Mouse (Mus musculus) forebrain, embryonic 14.5 days (tissue): Measurements from ENCODE around the gene Dydc2. TPM values are rescaled to one million over a fixed set of nuclear protein-coding genes. Genes with fewer than 3 reads are reported as not detected.

ENCODE experiments used
- ATAC-seq: fragments of 200-750 bp; cut with Nextera tagmentation; 2 replicates; pipeline ENCODE4 v1.8.0; 2017; ENCODE audit warnings: mild to moderate bottlenecking, moderate library complexity
- DNase-seq: peaks from one replicate; pipeline ENCODE4 v3.0.0-alpha.2; 2015; ENCODE audit warnings: low spot score
- H3K27ac ChIP-seq: fragments of 300-500 bp; sonication (generic); 2 replicates; pipeline ENCODE4 v1.5.1; 2014; ENCODE audit warnings: low read depth, mild to moderate bottlenecking, control low read depth, low read length, moderate library complexity
- H3K27me3 ChIP-seq: fragments of 300-500 bp; sonication (generic); replicated peaks from 2 replicates; pipeline ENCODE4 v1.6.1; 2014; ENCODE audit warnings: low read length, control low read depth, mixed read lengths; ENCODE audit not compliant: control insufficient read depth, insufficient read depth
- H3K36me3 ChIP-seq: fragments of 300-500 bp; sonication (generic); 2 replicates; pipeline ENCODE4 v1.6.1; 2014; ENCODE audit warnings: low read length, control low read depth; ENCODE audit not compliant: control insufficient read depth, insufficient read depth
- H3K4me1 ChIP-seq: fragments of 300-500 bp; sonication (generic); 2 replicates; pipeline ENCODE4 v1.6.1; 2014; ENCODE audit warnings: antibody characterized with exemption, low read length, control low read depth; ENCODE audit not compliant: control insufficient read depth, insufficient read depth
- H3K4me2 ChIP-seq: fragments of 300-500 bp; sonication (generic); 2 replicates; pipeline ENCODE4 v1.6.1; 2014; ENCODE audit warnings: mild to moderate bottlenecking, control low read depth, low read length
- H3K4me3 ChIP-seq: fragments of 300-500 bp; sonication (generic); 2 replicates; pipeline ENCODE4 v1.5.1; 2014; ENCODE audit warnings: low read depth, low read length, control low read depth
- H3K9ac ChIP-seq: fragments of 300-500 bp; sonication (generic); 2 replicates; pipeline ENCODE4 v1.6.1; 2014; ENCODE audit warnings: mild to moderate bottlenecking, low read length, control low read depth, moderate library complexity
- H3K9me3 ChIP-seq: fragments of 300-500 bp; sonication (generic); replicated peaks from 2 replicates; pipeline ENCODE4 v1.6.1; 2016; ENCODE audit warnings: low read length, control low read depth, mixed read lengths; ENCODE audit not compliant: control insufficient read depth
- WGBS: fragments of 180-500 bp; shearing (Covaris S2); extraction: QIAGEN DNeasy Blood & Tissue Kit; methylation state at CpG from one replicate; pipeline ENCODE4 v1.1.7; 2014; 5-methylcytosine and 5-hydroxymethylcytosine counted together
- polyA plus RNA-seq: library from polyadenylated mRNA; unstranded; fragments of >200 nt; fragmentation: Nextera tagmentation; extraction: Ambion mirVana; gene quantifications from 2 replicates; pipeline ENCODE4 v1.2.1, GENCODE M21; 2014

Dydc2 gene
- 0.58 and 0.74 TPM in 2 replicates for polyA plus RNA-seq

GRCm38 (mm10) chr14:41069108-41069507 is at the start of gene Dydc2:
Gene Dydc2, minus strand, starts transcription at chr14:41069208.
- ATAC-seq = no peak
- Histone ChIP-seq H3K4me1 (peaks cover 3% of the 10 kb centered on the region), H3K27ac (no peak within 1 kb of the TSS), H3K4me3 (no peak within 1 kb of the TSS), H3K9ac (no peak within 1 kb of the TSS), H3K36me3 (no peaks in the 10 kb centered on the region), H3K4me2 (no peak within 1 kb of the TSS), H3K27me3 (no peaks in the 10 kb centered on the region), H3K9me3 (no peaks in the 10 kb centered on the region)
- DNase-seq = no peak

- no peaks in the 10 kb centered on the region for H3K4me1 ChIP-seq
- no peak for DNase-seq
- H3K4me3 ChIP-seq = no peak overlapping the region
- no peak for ATAC-seq
- no peaks in the 10 kb centered on the region for H3K9me3 ChIP-seq
- no peak overlapping the region for H3K27ac ChIP-seq
- WGBS = 81% methylated on average over 3 of the region's 3 CpGs
- no peaks in the 10 kb centered on the region for H3K27me3 ChIP-seq
- no peaks in the 10 kb centered on the region for H3K36me3 ChIP-seq
- H3K4me2 ChIP-seq = no peak overlapping the region
- no peak overlapping the region for H3K9ac ChIP-seq
Observed at GRCm38 (mm10) chr14:41116271-41116670, 47.3 kb upstream of the Dydc2 start.

- H3K36me3 ChIP-seq = no peaks in the 10 kb centered on the region
- no peaks in the 10 kb centered on the region for H3K27me3 ChIP-seq
- H3K27ac ChIP-seq = no peak overlapping the region
- DNase-seq = no peak
- no peak overlapping the region for H3K4me3 ChIP-seq
- no peak for ATAC-seq
- H3K4me2 ChIP-seq = no peak overlapping the region
- H3K4me1 ChIP-seq = no peaks in the 10 kb centered on the region
- no peaks in the 10 kb centered on the region for H3K9me3 ChIP-seq
- 81% methylated on average over 4 of the region's 4 CpGs for WGBS
- H3K9ac ChIP-seq = no peak overlapping the region
Observed at GRCm38 (mm10) chr14:41112944-41113343, 43.9 kb upstream of the Dydc2 start.

DNA sequence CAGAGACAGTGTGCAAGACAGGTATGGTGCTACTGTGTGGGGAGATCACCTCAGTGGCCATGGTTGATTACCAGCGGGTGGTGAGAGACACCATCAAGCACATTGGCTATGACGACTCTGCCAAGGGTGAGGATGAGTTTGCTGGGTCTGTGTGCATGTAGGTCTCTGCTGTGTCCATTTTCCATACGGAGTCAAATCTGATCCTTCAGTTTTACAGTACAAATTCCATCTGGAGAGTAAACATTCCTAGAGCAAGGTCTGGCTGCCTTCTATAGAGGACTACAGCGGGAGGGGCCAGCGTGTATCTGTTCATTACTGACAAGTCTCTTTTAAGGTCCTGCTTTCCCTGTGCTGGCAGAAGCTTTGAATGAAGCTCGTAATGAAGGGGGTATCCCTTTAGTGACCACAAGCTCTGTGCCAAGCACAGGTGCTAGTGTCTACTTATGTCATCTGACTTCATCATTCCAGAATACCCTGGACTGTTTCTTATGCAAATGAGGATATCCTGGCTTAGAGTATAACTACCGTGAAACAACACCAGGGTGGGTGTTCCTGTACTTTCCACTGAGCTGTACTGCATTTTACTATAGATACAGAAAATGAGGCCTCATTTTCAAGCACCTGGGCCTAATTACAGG is 42.1 kb upstream of the Dydc2 start:
- H3K27ac ChIP-seq = no peak overlapping the region
- H3K27me3 ChIP-seq = no peaks in the 10 kb centered on the region
- DNase-seq = no peak
- no peaks in the 10 kb centered on the region for H3K36me3 ChIP-seq
- H3K9ac ChIP-seq = no peak overlapping the region
- no peaks in the 10 kb centered on the region for H3K4me1 ChIP-seq
- WGBS = 90% methylated on average over 7 of the region's 7 CpGs
- no peak overlapping the region for H3K4me3 ChIP-seq
- no peak overlapping the region for H3K4me2 ChIP-seq
- no peaks in the 10 kb centered on the region for H3K9me3 ChIP-seq
- ATAC-seq = no peak

- Histone ChIP-seq H3K9me3 (no peaks in the 10 kb centered on the region), H3K27me3 (no peaks in the 10 kb centered on the region), H3K4me2 (no peak within 1 kb of the TSS), H3K4me3 (no peak within 1 kb of the TSS), H3K36me3 (no peaks in the 10 kb centered on the region), H3K4me1 (no peaks in the 10 kb centered on the region), H3K9ac (no peak within 1 kb of the TSS), H3K27ac (no peak within 1 kb of the TSS)
- no peak for ATAC-seq
- no peak for DNase-seq
- 73% methylated on average over 10 of the region's 10 CpGs for WGBS
Observed at GRCm38 (mm10) chr14:41104853-41105444, 35.9 kb upstream of the Dydc2 start, which contains the start of gene Mat1a. Gene Mat1a, plus strand, starts transcription at chr14:41105035.

DNA sequence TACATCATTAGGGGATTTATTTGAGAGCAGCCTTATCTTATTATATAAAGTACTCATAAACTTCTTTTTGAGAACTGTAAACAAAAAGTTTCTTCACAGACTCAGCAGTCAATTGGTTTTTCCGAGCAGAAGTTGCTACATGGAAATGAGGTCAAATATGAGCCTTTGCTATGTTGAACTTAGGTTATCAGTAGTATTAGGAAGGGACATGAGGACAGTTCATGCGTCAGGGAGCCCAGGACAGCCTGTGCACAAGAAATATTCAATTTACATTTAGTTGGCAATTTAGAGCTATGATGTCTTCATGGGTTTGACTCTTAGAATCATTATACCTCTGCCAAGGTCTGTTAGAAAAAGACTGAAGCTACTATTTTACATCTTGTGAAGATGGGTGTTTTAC is 33.3 kb upstream of the Dydc2 start:
- DNase-seq (no peak), ATAC-seq (no peak)
- no peaks in the 10 kb centered on the region for H3K36me3 ChIP-seq
- H3K4me2 ChIP-seq = no peak overlapping the region
- 86% methylated on average over 2 of the region's 2 CpGs for WGBS
- H3K4me3 ChIP-seq = no peak overlapping the region
- H3K9me3 ChIP-seq = no peaks in the 10 kb centered on the region
- H3K27ac ChIP-seq = no peak overlapping the region
- no peaks in the 10 kb centered on the region for H3K4me1 ChIP-seq
- H3K9ac ChIP-seq = no peak overlapping the region
- no peaks in the 10 kb centered on the region for H3K27me3 ChIP-seq

- DNase-seq (no peak), ATAC-seq (no peak)
- Histone ChIP-seq H3K9ac (no peak overlapping the region), H3K9me3 (no peaks in the 10 kb centered on the region), H3K27ac (no peak overlapping the region), H3K4me1 (no peaks in the 10 kb centered on the region), H3K27me3 (no peaks in the 10 kb centered on the region), H3K4me2 (no peak overlapping the region), H3K4me3 (no peak overlapping the region), H3K36me3 (no peaks in the 10 kb centered on the region)
- WGBS = 88% methylated on average over 5 of the region's 5 CpGs
Observed at GRCm38 (mm10) chr14:41101242-41101641, 32.2 kb upstream of the Dydc2 start.

- no peak overlapping the region for H3K4me3 ChIP-seq
- no peak overlapping the region for H3K27ac ChIP-seq
- H3K27me3 ChIP-seq = no peaks in the 10 kb centered on the region
- DNase-seq = no peak
- H3K4me2 ChIP-seq = no peak overlapping the region
- no peak overlapping the region for H3K9ac ChIP-seq
- no peaks in the 10 kb centered on the region for H3K4me1 ChIP-seq
- no peaks in the 10 kb centered on the region for H3K36me3 ChIP-seq
- ATAC-seq = no peak
- WGBS = 85% methylated on average over 3 of the region's 3 CpGs
- H3K9me3 ChIP-seq = no peaks in the 10 kb centered on the region
Observed at GRCm38 (mm10) chr14:41100712-41101111, 31.7 kb upstream of the Dydc2 start.

GRCm38 (mm10) chr14:41098726-41099125 is 29.7 kb upstream of the Dydc2 start:
- ATAC-seq (no peak), DNase-seq (no peak)
- Histone ChIP-seq H3K27me3 (no peaks in the 10 kb centered on the region), H3K9me3 (no peaks in the 10 kb centered on the region), H3K4me3 (no peak overlapping the region), H3K4me1 (no peaks in the 10 kb centered on the region), H3K4me2 (no peak overlapping the region), H3K27ac (no peak overlapping the region), H3K9ac (no peak overlapping the region), H3K36me3 (no peaks in the 10 kb centered on the region)
- WGBS = 94% methylated on average over 1 of the region's 1 CpGs
